Mouse (Mus musculus) kidney, postnatal 36 days (tissue): ENCODE data around the gene Arglu1.

ENCODE experiments used
- DNase-seq, 2 experiments: peaks; one replicate each; pipeline ENCODE4 v3.0.0; 2021 to 2022; ENCODE audit warnings: mixed read lengths in 2 of 2

The Arglu1 gene

GRCm38 (mm10) chr8:8690146-8691092 lies at the start of gene Arglu1:
Arglu1 (minus strand) TSS chr8:8690521.
- DNase-seq, result peak; percentile 98 to 100

GRCm38 (mm10) chr8:8737271-8737670 lies 47.0 kb upstream of the Arglu1 start:
- peak; percentile 24 to 28 for DNase-seq

DNA sequence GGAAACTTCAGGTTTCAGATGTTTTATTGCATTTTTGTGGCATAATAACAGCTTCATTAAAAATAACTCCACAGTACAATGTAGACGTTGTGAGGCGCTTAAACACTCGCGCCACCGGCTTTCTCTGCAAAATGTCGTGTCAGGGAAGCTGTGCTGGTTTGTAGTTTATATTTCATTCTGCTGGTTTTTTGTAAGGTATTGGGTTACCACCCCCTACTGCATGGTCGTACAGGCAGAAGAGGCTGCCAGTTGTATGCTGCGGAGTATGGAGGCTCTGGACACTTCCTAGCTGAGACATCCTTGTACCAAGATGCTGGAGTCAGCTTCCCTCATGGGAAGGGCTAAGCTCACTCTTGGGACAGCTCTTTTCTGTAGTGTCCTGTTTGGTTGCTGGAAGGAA lies 46.5 kb upstream of the Arglu1 start:
- DNase-seq, result no peak

DNA sequence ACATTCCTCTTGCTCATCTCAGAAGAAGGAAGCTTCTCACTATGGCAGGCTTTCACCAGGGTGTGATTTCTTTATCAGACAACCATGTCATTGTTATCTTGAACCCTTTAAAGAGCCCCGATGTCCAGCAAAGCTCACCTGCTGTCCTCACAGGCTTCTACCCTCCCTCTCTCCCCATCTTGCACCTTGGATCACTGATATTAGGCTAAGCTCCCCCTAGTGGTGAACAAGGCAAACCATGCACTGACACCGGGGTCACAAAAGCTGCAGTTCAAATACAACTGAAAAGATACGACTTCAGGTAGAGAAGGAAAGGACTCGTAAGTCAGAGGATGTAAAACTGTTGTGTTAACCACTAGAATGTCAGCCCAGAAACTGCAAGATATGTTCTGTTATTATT lies 43.5 kb upstream of the Arglu1 start:
- peak; percentile 24 to 38 for DNase-seq

GRCm38 (mm10) chr8:8728643-8729042 lies 38.3 kb upstream of the Arglu1 start:
- DNase-seq, result no peak

GRCm38 (mm10) chr8:8726547-8726946 lies 36.2 kb upstream of the Arglu1 start:
- no peak for DNase-seq

DNA sequence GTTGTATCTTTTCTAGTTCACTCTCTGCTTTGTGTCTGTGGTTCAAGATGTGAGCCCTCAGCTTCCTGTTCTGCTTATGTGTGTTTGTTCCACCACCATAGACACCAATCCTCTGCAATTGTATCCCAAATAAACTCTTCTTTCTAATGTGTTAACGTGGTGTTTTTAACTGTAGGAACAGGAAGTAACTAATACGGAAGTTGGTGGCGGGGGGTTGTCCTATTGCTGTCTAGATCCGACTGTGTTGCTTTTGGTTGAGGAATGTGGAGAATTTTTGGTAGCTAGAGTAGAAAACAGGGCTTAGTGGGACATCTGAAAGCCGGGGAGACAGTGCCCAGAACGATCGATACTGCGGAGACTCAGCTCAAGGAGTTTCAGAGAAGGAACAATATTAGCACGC lies 14.5 kb upstream of the Arglu1 start:
- DNase-seq, result no peak

- DNase-seq, result peak in 1 of 2 experiments; percentile 11
Measured at GRCm38 (mm10) chr8:8703668-8704067, 13.3 kb upstream of the Arglu1 start.

- DNase-seq, result no peak
Measured at GRCm38 (mm10) chr8:8700821-8701220, 10.5 kb upstream of the Arglu1 start.

DNA sequence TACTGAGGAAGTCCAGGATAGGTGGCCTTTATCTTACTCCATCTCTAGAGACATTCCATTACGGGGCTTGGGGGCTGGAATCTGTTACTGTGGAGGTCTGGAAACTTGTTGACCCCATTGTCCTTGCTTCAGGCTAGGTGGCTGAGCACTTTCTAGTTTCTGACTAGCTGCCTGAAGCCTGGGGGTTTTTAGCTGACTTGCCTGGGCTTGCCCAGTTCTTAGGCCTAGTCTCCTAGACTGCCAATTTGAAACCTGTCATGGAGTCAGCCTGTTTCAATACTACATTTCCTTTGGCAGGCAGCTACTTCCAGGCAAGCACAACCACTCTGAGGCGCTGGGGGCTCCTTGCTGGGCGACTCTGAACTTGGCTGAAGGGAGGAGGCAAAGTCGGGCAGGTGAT lies 9.9 kb upstream of the Arglu1 start:
- DNase-seq, result no peak

DNA sequence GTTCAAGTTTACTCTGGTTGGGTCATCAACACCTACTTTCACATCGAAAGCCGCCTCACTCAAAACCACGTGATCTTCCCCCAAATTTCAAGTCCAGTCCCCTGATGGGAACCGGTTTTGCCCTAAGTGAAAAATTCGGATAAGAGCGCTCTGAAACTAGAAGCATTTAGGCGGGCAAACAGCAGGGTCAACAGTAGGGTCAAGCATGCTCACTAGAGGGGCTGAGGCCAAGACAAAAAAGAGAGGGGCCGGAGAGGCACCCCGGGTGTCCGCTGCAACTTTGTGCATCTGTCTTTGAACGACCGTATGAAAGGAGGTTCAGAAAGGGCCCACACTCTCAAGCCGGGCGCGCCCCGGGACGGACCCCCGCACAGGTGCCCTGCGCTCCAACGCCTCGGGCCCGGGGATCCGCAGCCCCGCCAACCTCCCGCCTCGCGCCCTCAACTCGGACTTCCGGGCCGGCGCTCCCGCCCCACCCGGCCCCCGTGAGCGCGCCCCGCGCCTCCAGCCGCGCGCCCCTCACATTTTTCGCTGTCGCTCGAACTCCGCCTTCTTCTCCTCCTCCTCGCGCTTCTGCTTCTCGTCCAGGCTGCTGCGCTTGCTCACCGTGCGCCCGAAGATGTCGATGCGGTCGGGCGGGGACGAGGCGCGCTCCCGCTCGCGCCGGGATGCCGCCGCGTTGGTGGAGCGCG lies 721 bp downstream of the Arglu1 start:
- peak; percentile 62 to 75 for DNase-seq

DNA sequence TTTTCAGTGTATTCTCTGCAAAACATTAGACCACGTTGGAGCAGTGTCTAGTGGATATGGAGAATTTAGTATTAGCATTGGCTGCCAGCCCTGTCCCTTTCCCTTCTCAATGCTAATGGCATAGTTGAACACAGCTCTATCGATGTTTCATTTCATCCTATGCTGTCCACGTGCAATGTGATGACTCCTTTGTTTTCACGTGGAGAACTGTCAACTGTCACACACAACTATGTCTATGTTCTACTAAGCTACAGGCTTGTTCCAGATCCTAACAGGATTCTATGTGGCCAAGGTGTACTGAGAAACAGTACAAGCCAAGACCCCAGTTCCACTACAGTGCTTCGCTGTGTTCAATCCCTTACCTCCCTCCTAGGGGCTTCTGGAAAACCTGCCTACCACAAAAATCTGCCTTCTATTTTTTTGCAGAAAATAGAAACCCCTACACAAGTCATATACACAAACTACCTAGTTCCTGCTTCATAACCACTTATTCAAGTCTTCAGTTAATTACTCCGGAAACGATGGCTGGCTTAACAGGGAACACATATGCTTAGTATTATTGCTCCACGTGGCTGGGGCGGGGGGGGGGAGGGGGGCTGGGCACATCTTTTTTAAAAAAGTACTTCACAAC lies 1.4 kb downstream of the Arglu1 start:
- DNase-seq, result no peak

DNA sequence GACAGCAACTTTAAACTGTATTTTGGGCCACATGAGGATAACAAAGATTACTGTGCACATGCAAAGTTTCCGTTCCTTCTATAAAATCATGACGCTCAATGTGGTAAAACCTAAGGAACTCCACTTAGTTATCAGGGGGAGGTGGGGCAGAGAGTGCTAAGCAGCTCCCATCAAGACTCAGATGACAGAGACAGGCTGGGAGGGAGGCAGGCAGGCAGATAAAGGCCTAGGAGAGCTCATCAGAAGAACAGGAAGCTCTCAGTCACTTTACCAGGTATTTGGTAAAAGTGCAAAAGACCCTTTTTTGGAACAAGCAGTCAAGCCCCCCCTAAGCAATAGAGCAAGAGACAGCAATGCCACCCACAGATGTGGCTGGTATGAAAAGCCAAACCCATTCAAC lies 4.8 kb downstream of the Arglu1 start:
- DNase-seq, result no peak

DNA sequence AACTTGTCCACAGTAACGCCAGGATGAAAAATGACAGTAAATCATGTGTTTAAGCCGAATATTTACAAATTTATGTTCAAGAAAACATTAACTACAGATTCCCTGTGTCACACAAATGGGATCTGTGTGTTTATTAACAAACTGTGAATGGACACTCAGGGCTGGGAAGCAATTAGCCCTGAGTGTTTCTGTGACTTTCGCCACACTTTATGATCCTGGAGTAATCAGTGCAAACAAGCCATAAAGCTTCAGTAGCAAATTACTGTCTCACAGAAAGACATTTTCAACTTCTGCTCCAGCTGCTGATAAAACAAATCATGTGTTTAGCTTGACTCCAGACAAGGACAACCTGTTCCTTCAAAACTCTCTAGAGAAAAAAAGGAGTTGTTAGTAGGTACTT lies 7.6 kb downstream of the Arglu1 start:
- DNase-seq, result no peak

DNA sequence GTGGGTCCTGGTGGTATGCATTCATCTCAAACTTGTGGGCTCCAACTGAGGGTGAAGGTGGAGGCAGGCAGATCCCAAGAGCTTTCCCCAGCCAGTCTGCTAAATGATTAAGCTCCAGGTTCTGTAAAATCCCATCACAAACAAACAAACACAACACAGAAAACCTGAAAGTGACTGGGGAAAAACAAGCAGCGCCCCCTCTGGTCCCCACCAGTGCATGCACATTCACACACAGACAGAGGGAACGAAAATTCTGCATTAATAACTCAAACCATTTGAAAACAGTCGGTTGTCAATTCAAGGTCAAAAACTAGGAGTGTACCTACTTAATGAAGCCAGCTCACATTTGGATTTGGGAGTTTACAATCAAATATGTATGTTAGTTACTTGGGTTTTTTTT lies 12.1 kb downstream of the Arglu1 start:
- DNase-seq, result no peak

- no peak for DNase-seq
Measured at GRCm38 (mm10) chr8:8674864-8675263, 15.5 kb downstream of the Arglu1 start.

- DNase-seq, result peak; percentile 92 to 97
Measured at GRCm38 (mm10) chr8:8661759-8662138, 28.6 kb downstream of the Arglu1 start.

- peak; percentile 97 for DNase-seq
Measured at GRCm38 (mm10) chr8:8661103-8661758, 29.1 kb downstream of the Arglu1 start, which contains the start of gene Efnb2. Efnb2 (minus strand) TSS chr8:8661242.

DNA sequence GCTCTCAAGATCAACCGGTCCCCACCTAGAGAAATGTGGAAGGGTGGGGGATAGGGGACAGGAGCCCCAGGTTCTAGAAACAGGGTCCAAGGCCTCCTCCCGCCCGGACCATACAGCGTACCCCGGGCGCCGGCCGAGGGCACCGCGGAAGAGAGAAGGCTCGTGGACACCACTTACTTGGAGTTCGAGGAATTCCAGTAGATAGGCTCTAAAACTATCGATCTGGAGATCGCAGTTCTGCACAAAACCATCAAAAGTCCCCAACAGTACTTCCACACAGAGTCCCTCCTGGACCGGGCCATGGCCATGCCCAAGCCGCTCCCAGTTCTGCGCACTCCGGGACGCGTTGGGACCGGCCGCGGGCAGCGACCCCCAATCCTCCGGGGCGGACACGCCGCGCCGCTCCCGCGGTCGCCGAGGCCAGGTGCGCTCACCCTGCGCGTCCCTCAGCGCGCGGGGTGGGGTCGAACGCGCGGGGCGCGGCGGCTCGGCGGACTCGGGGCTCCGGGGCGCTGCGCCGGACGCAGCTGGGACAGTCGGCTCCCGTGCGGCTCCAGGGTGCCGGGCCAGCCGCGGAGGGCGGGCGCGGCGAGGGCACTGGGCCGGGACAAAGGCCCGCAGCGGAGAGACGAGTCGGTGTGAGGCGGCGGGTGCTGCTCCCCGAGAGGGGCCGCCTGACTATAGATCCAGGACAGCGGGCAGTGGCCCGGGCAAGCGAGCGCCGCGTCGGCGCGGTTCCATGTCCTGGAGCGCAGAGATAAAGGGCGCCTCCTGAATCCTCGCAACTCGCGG lies 29.8 kb downstream of the Arglu1 start:
- peak in 1 of 2 experiments; percentile 52 for DNase-seq

DNA sequence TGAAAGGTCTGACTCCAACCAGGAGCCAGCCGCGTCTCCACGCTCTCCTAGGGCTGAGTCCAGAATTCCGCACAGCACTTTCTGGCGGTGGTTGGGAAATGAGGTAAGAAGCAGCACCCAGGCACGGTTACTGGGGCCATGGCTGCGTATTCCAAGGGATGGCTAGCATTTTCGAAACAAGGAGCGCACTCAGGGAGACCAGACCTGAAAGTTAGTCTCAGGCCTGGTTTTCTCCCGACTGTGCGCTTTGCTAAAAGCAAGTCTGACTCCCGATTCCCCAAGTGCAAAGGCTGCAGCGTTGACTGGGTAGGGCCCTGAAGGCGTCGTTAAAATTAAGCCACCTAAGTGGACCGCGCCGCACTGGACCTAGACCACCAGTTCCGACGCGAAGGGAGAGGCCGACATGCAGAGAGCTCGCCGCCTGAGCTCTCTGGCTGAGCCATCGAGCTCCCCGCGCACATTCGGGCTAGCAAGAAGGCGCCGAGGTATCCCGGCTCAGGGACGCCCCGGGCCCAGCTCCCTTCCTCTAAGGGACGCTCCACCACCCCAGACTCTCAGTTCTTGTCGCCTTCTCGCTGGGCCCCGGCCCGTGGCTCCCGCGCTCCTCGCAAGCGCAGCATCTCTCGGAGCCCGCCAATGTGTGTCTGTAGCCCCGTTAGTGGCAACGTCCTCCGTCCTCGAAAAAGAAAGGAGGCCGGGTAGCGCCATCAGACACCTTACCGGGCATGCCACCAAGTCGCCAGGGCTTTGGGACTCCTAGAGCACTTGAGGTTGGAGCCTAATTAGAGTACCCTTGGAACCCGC lies 30.6 kb downstream of the Arglu1 start:
- DNase-seq, result peak; percentile 11 to 39
